Mouse (Mus musculus) heart, embryonic 11.5 days (tissue): ENCODE measurements around the gene Prepl. TPM values are rescaled to one million over a fixed set of nuclear protein-coding genes. Genes with fewer than 3 reads are reported as not detected.

Source experiments
- ATAC-seq: fragments of 200-750 bp; cut with Nextera tagmentation; replicated peaks from 2 replicates; pipeline ENCODE4 v1.8.0; 2017; ENCODE audit warnings: moderate library complexity; ENCODE audit not compliant: insufficient number of reproducible peaks, low FRiP score, low TSS enrichment
- H3K27ac ChIP-seq: fragments of 300-500 bp; sonication (generic); 2 replicates; pipeline ENCODE4 v1.5.1; 2014; ENCODE audit warnings: mild to moderate bottlenecking, low read depth, low read length
- H3K27me3 ChIP-seq: fragments of 300-500 bp; sonication (generic); 2 replicates; pipeline ENCODE4 v1.6.1; 2014; ENCODE audit warnings: mild to moderate bottlenecking, low read length, mixed read lengths; ENCODE audit not compliant: control insufficient read depth, insufficient read depth
- H3K36me3 ChIP-seq: fragments of 300-500 bp; sonication (generic); 2 replicates; pipeline ENCODE4 v1.6.1; 2014; ENCODE audit warnings: mild to moderate bottlenecking, low read length, moderate library complexity, mixed read lengths; ENCODE audit not compliant: control insufficient read depth, insufficient read depth
- H3K4me1 ChIP-seq: fragments of 300-500 bp; sonication (generic); 2 replicates; pipeline ENCODE4 v1.6.1; 2014; ENCODE audit warnings: low read length; ENCODE audit not compliant: control insufficient read depth, insufficient read depth
- H3K4me2 ChIP-seq: fragments of 300-500 bp; sonication (generic); 2 replicates; pipeline ENCODE4 v1.6.1; 2014; ENCODE audit warnings: mild to moderate bottlenecking, moderate library complexity
- H3K4me3 ChIP-seq: fragments of 300-500 bp; sonication (generic); 2 replicates; pipeline ENCODE4 v1.5.1; 2014; ENCODE audit warnings: low read depth, low read length
- H3K9ac ChIP-seq: fragments of 300-500 bp; sonication (generic); 2 replicates; pipeline ENCODE4 v1.6.1; 2014; ENCODE audit warnings: mild to moderate bottlenecking, low read depth, low read length, moderate library complexity
- H3K9me3 ChIP-seq: fragments of 300-500 bp; sonication (generic); replicated peaks from 2 replicates; pipeline ENCODE4 v1.6.1; 2016; ENCODE audit warnings: low read length; ENCODE audit not compliant: control insufficient read depth
- WGBS: fragments of 180-500 bp; shearing (Covaris S2); extraction: QIAGEN DNeasy Blood & Tissue Kit; methylation state at CpG from one replicate; pipeline ENCODE4 v1.1.7; 2014; ENCODE audit not compliant: insufficient replicate concordance; 5-methylcytosine and 5-hydroxymethylcytosine counted together
- polyA plus RNA-seq: library from polyadenylated mRNA; unstranded; fragments of >200 nt; fragmentation: Nextera tagmentation; extraction: Ambion mirVana; gene quantifications from 2 replicates; pipeline ENCODE4 v1.2.1, GENCODE M21; 2014

Gene Prepl
- polyA plus RNA-seq, 1 experiment from 2014 or later = 27.1 TPM

DNA sequence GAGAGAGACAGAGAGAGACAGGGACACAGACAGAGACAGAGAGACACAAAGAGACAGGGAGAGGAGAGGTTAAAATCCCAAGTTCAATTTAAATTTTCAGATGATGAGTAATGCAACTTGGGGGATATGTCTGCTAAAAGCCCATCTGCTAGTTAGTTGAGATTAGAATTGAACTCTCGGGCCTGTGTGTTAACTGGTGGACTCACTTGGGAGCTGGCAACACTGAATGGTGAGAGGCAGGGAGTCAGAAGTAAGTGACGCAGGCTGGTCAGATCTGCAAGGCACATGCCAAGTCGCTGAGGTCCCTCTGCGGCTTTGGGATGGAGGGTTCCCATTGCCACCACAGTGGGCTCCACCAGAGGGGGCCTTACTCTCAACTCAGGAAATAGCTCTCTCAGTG lies 51.7 kb downstream of the Prepl start:
- no peak overlapping the region for H3K27ac ChIP-seq
- ATAC-seq = no peak
- WGBS = 68% methylated on average over 4 of the region's 4 CpGs

DNA sequence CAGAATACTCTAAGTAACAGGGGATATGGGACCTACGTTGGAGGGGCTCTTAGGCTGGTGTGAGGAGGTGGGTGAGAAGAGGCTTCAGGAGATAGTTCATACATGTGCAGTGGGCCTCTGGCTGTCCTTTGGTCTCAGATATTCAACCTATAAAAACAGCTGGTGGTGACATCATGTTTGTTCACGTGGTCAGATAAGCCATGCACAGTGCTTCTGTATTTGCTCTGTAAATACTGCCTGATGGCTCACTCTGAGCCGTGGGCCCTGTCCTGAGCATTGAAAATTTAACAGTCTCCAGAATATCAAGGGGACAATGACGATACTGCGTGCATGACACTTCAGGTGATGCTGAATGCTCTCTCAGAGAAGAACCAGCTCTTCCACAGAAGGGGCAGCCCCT lies 52.2 kb downstream of the Prepl start:
- 74% methylated on average over 5 of the region's 5 CpGs for WGBS
- ATAC-seq = no peak

More for the DNA sequence above, 51.7 kb downstream of the Prepl start:
- Histone ChIP-seq H3K4me1 (no peaks in the 10 kb centered on the region), H3K4me2 (no peak overlapping the region), H3K9ac (no peak overlapping the region), H3K4me3 (no peak overlapping the region), H3K9me3 (no peaks in the 10 kb centered on the region), H3K36me3 (no peaks in the 10 kb centered on the region), H3K27me3 (no peaks in the 10 kb centered on the region)

DNA sequence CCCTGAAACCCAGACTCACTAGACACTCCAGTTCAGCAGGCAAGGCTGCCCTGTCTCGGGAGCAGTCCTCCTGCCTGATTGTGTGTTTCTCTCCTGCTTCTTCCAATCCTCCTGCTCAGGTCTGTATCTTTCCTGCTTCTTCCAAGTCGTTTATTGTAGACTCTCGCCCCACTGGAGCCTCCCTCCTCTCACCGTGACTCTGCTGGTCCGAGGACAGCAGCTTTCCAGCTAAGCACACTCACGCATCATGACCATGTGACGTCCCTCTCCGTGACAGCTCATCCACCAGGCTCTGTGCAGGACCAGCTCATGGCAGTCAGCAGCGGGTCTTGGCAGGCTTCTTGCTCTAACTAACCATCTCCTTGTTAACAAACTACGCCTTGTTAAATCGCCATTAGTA lies 56.0 kb downstream of the Prepl start:
- no peak overlapping the region for H3K4me2 ChIP-seq
- H3K27ac ChIP-seq = no peak overlapping the region
- 54% methylated on average over 11 of the region's 11 CpGs for WGBS

More for the DNA sequence above, 52.2 kb downstream of the Prepl start:
- H3K9me3 ChIP-seq = no peaks in the 10 kb centered on the region
- H3K4me1 ChIP-seq = no peaks in the 10 kb centered on the region
- no peaks in the 10 kb centered on the region for H3K27me3 ChIP-seq
- no peak overlapping the region for H3K9ac ChIP-seq
- H3K4me2 ChIP-seq = no peak overlapping the region
- H3K36me3 ChIP-seq = no peaks in the 10 kb centered on the region
- no peak overlapping the region for H3K4me3 ChIP-seq
- no peak overlapping the region for H3K27ac ChIP-seq

DNA sequence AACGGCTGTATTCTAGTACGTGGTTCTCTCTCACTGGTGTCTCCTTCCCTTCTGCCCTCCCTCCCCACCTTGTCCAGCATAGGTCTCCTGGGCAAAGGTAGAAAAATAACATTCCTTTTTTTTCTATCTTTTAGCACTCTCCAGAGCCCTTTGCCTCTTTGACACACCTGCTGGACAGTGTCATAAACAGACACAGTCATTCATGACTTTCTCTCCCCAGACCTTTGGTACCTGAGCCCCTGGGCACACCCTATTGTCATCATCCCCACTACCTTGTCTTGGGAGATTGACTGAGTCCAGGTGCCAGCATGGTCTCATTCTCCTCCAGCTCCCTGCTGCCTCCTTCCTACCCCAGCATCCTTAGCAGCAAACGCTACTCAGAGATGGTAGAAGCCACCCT lies 57.0 kb downstream of the Prepl start:
- H3K4me2 ChIP-seq = no peak overlapping the region
- H3K36me3 ChIP-seq = no peaks in the 10 kb centered on the region
- H3K27me3 ChIP-seq = no peaks in the 10 kb centered on the region
- ATAC-seq = no peak
- no peaks in the 10 kb centered on the region for H3K4me1 ChIP-seq
- WGBS = 79% methylated on average over 3 of the region's 3 CpGs
- no peak overlapping the region for H3K9ac ChIP-seq
- H3K9me3 ChIP-seq = no peaks in the 10 kb centered on the region
- no peak overlapping the region for H3K27ac ChIP-seq
- no peak overlapping the region for H3K4me3 ChIP-seq

More for the DNA sequence above, 56.0 kb downstream of the Prepl start:
- Histone ChIP-seq H3K36me3 (no peaks in the 10 kb centered on the region), H3K9me3 (no peaks in the 10 kb centered on the region), H3K9ac (no peak overlapping the region), H3K4me1 (no peaks in the 10 kb centered on the region), H3K27me3 (no peaks in the 10 kb centered on the region), H3K4me3 (no peak overlapping the region)
- ATAC-seq = no peak

DNA sequence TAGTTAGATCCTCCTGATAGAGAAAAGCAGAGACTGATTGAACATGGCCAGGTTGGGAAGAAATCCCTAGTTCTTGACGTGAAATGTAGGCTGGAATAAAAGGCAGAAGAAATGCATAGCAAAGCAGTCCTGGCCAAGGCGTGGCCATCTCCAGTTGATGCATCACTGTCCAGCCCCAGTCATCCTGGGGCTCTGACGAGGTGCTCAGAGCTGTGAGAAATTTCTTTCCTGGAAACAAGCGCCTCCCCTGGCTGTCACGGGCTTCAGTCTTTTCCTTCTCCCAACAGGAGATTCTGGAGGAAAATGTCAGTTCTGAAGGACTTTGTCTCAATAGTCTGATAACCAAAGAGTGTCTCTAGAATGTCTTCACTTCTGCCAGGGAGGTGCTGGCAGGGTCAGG lies 59.4 kb downstream of the Prepl start:
- H3K36me3 ChIP-seq = no peaks in the 10 kb centered on the region
- no peak overlapping the region for H3K27ac ChIP-seq
- no peaks in the 10 kb centered on the region for H3K4me1 ChIP-seq
- ATAC-seq = no peak
- 68% methylated on average over 5 of the region's 5 CpGs for WGBS
- no peak overlapping the region for H3K4me2 ChIP-seq
- no peaks in the 10 kb centered on the region for H3K27me3 ChIP-seq
- H3K4me3 ChIP-seq = no peak overlapping the region
- H3K9me3 ChIP-seq = no peaks in the 10 kb centered on the region
- no peak overlapping the region for H3K9ac ChIP-seq

DNA sequence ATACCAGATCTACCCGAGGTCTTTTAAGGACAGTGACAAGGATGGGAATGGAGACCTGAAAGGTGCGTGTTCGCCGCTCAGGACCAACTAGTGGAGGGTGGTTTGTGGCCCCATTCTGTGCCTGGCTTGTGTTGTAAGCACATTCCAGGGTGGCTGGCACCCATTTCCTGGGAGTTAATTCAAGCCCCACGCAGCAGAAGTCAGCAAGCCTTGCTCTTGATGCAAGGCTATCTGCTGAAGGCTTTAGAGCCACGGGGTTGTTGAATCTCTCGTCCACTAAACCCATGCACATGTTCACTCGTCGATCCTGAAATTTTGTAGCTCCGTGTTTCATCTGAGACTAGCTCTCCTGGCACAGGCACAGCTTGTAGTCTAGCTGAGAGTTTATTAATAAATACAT lies 61.2 kb downstream of the Prepl start:
- no peaks in the 10 kb centered on the region for H3K27me3 ChIP-seq
- no peaks in the 10 kb centered on the region for H3K9me3 ChIP-seq
- no peak overlapping the region for H3K4me2 ChIP-seq
- H3K36me3 ChIP-seq = no peaks in the 10 kb centered on the region
- no peak overlapping the region for H3K27ac ChIP-seq
- no peak overlapping the region for H3K9ac ChIP-seq
- no peak for ATAC-seq
- H3K4me3 ChIP-seq = no peak overlapping the region
- 93% methylated on average over 10 of the region's 10 CpGs for WGBS
- no peaks in the 10 kb centered on the region for H3K4me1 ChIP-seq

DNA sequence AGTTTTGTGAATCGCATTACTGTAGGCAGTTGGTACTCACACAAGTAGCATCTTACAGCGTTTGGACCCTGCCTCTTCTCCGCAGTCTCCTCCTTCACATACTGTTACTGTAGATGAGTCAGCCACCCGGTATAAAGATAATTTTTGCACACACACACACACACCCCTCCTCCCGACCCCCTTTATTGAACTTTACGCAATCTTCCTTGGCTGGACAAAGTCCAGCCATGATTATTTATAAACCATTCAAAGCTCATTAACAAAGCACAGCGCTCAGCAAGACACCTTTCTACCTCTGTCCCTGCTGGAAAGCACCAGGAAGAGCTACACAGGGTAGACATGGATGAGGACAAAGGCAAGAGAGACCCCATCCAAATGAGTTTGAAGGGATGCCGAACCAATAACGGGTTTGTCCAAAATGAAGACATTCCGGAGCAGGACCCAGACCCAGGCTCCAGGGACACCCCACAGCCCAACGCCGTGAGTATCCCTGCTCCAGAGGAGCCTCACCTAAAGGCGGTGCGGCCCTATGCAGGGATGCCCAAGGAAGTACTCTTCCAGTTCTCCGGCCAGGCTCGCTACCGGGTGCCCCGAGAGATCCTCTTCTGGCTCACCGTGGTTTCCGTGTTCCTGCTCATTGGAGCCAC lies 61.8 kb downstream of the Prepl start, which contains the start of gene Slc3a1:
TSS of gene Slc3a1 (plus strand) at position 284 of the 647 bp plus-strand sequence.
- Histone ChIP-seq H3K36me3 (no peaks in the 10 kb centered on the region), H3K4me1 (no peaks in the 10 kb centered on the region), H3K27ac (no peak within 1 kb of the TSS), H3K9ac (no peak within 1 kb of the TSS), H3K9me3 (no peaks in the 10 kb centered on the region), H3K4me2 (no peak within 1 kb of the TSS), H3K27me3 (no peaks in the 10 kb centered on the region), H3K4me3 (no peak within 1 kb of the TSS)
- 88% methylated on average over 20 of the region's 20 CpGs for WGBS
- no peak for ATAC-seq

DNA sequence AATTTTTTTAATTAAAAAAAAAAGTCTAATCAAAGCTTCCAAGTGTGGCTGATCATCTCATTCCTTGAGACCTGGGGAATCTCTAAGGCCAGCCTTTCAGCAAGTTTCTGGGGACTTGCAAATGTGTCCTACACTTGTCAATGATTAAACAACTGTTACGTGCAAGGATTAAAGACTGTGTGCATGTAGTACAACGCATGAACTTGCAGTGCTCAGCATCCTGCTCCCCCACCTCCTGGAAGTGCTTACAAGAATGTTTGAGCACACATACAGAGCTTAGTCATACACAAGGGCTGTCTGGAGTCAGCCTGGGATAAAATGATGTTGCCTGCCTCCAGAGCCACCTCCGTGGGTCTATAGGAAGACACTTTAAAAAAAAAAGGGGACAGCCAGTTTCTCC lies 62.8 kb downstream of the Prepl start:
- 78% methylated on average over 3 of the region's 3 CpGs for WGBS
- H3K27me3 ChIP-seq = no peaks in the 10 kb centered on the region
- no peaks in the 10 kb centered on the region for H3K9me3 ChIP-seq
- ATAC-seq = no peak
- H3K27ac ChIP-seq = no peak overlapping the region
- no peaks in the 10 kb centered on the region for H3K4me1 ChIP-seq
- H3K9ac ChIP-seq = no peak overlapping the region
- no peak overlapping the region for H3K4me3 ChIP-seq
- no peaks in the 10 kb centered on the region for H3K36me3 ChIP-seq
- no peak overlapping the region for H3K4me2 ChIP-seq

DNA sequence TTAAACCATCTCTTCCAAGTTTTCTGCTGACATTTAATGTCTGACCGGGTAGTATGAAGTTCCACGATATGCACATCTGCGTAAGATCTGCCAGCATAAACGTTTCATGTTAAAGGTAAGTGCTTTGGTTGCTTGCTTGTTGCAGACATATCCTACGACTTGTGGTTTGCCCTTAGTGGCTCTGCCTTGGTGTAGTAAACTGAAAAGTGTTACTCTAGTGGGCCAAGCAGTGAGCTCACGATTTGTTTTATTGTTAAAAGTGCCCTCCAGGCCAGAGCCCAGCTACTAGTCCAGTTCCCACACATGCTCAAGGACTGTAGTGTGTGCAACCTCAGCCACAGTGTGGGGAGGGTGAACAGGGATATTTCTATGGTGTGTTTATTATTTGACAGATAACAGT lies 63.6 kb downstream of the Prepl start:
- Histone ChIP-seq H3K4me2 (no peak overlapping the region), H3K9ac (no peak overlapping the region), H3K27me3 (no peaks in the 10 kb centered on the region), H3K4me3 (no peak overlapping the region), H3K36me3 (no peaks in the 10 kb centered on the region), H3K9me3 (no peaks in the 10 kb centered on the region), H3K27ac (no peak overlapping the region), H3K4me1 (no peaks in the 10 kb centered on the region)
- 90% methylated on average over 6 of the region's 6 CpGs for WGBS
- no peak for ATAC-seq
